Mouse (Mus musculus) heart, postnatal 0 days (tissue): ENCODE measurements around the gene Rfx8.

ENCODE experiments used
- CTCF ChIP-seq: IDR thresholded peaks from 2 replicates; pipeline ENCODE4 v1.5.1; 2016; ENCODE audit warnings: antibody characterized with exemption, control low read depth, low read depth
- EP300 ChIP-seq: IDR thresholded peaks from 2 replicates; pipeline ENCODE4 v1.6.1; 2016; ENCODE audit warnings: antibody characterized with exemption, low read depth

DNA sequence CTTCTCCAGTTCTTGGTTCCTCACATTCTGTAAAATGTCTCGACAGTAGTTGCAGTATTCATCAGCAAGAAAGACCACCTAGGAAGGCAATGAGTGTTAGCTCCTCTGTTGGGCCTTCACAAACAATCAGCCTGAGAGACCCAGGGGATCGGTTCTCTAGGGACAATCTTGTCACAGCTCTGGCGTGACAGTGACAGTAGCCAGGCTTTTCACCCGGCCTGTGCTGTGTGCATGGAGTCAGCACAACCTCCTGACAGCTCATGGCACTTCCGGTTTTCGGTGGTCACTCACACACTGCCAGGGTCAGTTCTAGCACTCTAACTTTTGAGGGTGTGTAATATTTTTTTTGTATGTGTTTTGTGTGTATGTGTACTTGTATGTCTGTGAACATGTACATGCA lies 32.2 kb downstream of the Rfx8 start:
- TF ChIP-seq CTCF (no peak), EP300 (no peak)
